Mouse (Mus musculus) ZHBTc4 (cell line): ENCODE data around the gene Haghl.

Experiments used
- DNase-seq: peaks from one replicate; pipeline ENCODE4 v3.0.0-alpha.2; 2011; ENCODE audit warnings: low read depth, low spot score

Gene Haghl

GRCm38 (mm10) chr17:25786781-25787504 is 1.5 kb upstream of the Haghl start:
- no peak for DNase-seq

- DNase-seq, result no peak
Measured at GRCm38 (mm10) chr17:25786280-25786679, 807 bp upstream of the Haghl start, which contains the start of gene Ccdc78. TSS of gene Ccdc78 (plus strand) at chr17:25786580.

- no peak for DNase-seq
Measured at GRCm38 (mm10) chr17:25783861-25784574, 1.5 kb downstream of the Haghl start.

- no peak for DNase-seq
Measured at GRCm38 (mm10) chr17:25783086-25783485, 2.4 kb downstream of the Haghl start.

GRCm38 (mm10) chr17:25781339-25781738 is 4.1 kb downstream of the Haghl start:
- no peak for DNase-seq

- DNase-seq, result no peak
Measured at GRCm38 (mm10) chr17:25777948-25778347, 7.5 kb downstream of the Haghl start.

GRCm38 (mm10) chr17:25775318-25776062 is 10.0 kb downstream of the Haghl start:
- no peak for DNase-seq

GRCm38 (mm10) chr17:25773549-25774120 is 11.8 kb downstream of the Haghl start, which contains the start of gene Narfl:
TSS of gene Narfl (plus strand) at chr17:25773776.
- peak; percentile 99 for DNase-seq

- no peak for DNase-seq
Measured at GRCm38 (mm10) chr17:25769331-25769730, 16.1 kb downstream of the Haghl start.

- DNase-seq, result no peak
Measured at GRCm38 (mm10) chr17:25765886-25766285, 19.6 kb downstream of the Haghl start.

- DNase-seq, result peak; percentile 54
Measured at GRCm38 (mm10) chr17:25762591-25762990, 22.9 kb downstream of the Haghl start.

GRCm38 (mm10) chr17:25761561-25761970 is 23.9 kb downstream of the Haghl start:
- DNase-seq, result no peak

- DNase-seq, result no peak
Measured at GRCm38 (mm10) chr17:25760148-25760547, 25.3 kb downstream of the Haghl start.

GRCm38 (mm10) chr17:25757691-25758090 is 27.8 kb downstream of the Haghl start:
- DNase-seq, result no peak

- DNase-seq, result peak; percentile 93
Measured at GRCm38 (mm10) chr17:25756378-25757242, 28.9 kb downstream of the Haghl start.

GRCm38 (mm10) chr17:25755627-25756377 is 29.7 kb downstream of the Haghl start:
- DNase-seq, result peak; percentile 70

- DNase-seq, result peak; percentile 58
Measured at GRCm38 (mm10) chr17:25755086-25755485, 30.4 kb downstream of the Haghl start.

GRCm38 (mm10) chr17:25754241-25754640 is 31.2 kb downstream of the Haghl start, which contains the start of gene Msln:
TSS of gene Msln (minus strand) at chr17:25754378.
- no peak for DNase-seq

GRCm38 (mm10) chr17:25751446-25751845 is 34.0 kb downstream of the Haghl start:
- no peak for DNase-seq

GRCm38 (mm10) chr17:25749314-25749713 is 36.2 kb downstream of the Haghl start:
- DNase-seq, result no peak
